Mouse (Mus musculus) adrenal gland, postnatal 10 days (tissue): Measurements from ENCODE around the gene Dchs2. TPM values are rescaled to one million over a fixed set of nuclear protein-coding genes. Genes with fewer than 3 reads are reported as not detected.

Experiments
- total RNA-seq, 2 experiments: library from RNA; stranded (reverse); gene quantifications; 2 replicates each; pipeline ENCODE4 v1.2.3; 2021

The Dchs2 gene
- total RNA-seq, 2 experiments from 2014 or later = 1.7 to 2.4 TPM

Other genes starting within 250 kb of the Dchs2 start
- 1 to 10 TPM; 1.1 to 1.4 TPM for gene Lrat, start 224.0 kb upstream of the Dchs2 start, total RNA-seq
- 100 to 1,000 TPM; 236 to 622 TPM for gene Fgg, start 120.2 kb upstream of the Dchs2 start, total RNA-seq
- 100 to 1,000 TPM; 274 to 777 TPM for gene Fga, start 101.9 kb upstream of the Dchs2 start, total RNA-seq
- gene Fgb, start 78.1 kb upstream of the Dchs2 start, total RNA-seq = 100 to 1,000 TPM; 122 to 356 TPM
- gene Plrg1, start 72.4 kb upstream of the Dchs2 start, total RNA-seq = 10 to 100 TPM; 44.2 to 45.3 TPM